11 mouse cellular contexts compared by ENCODE assay signal in genomic region chr3:95651391-95652203, GRCm38 (mm10). TPM values are rescaled to one million over a fixed set of nuclear protein-coding genes. Genes with fewer than 3 reads are reported as not detected.
DNase-seq lines count a peak whose midpoint lies in the region; ATAC-seq and TF ChIP-seq lines count a peak whose summit lies in the region.
"Had no signal": no experiment of that assay in that cellular context is flagged by ENCODE, and none has a peak within 500 bp of the region (broad histone marks: within the 10 kb centered on the region; RNA-seq: fewer than 3 reads in every experiment).

No protein-coding gene starts in this region.

- no peak for TF ChIP-seq EP300 in liver, postnatal 0 days (IDR thresholded peaks at IDR 0.05; ENCODE audit: low read depth)

- peak overlapping the region; percentile 21 for H3K27ac ChIP-seq in layer of hippocampus, adult 2 months
- H3K27ac ChIP-seq in brown adipose tissue, adult 24 weeks (replicated peaks; ENCODE audit: low read depth, low read length): peak overlapping the region; percentile 99
- peak overlapping the region; percentile 93 for H3K27ac ChIP-seq in liver, postnatal 0 days (ENCODE audit: low read depth)
- H3K27ac ChIP-seq: hindbrain, embryonic 15.5 days had no signal

- intact Hi-C loops in left cerebral cortex, postnatal 25 days (cut with DNase I): no loop called here

- DNase-seq in layer of hippocampus, adult 2 months (ENCODE audit: low spot score in 2 of 2): no peak
- no peak for DNase-seq in layer of hippocampus, adult 9-11 months
- DNase-seq in ES-CJ7 (ENCODE audit: low read depth, low spot score): peak; percentile 89
- DNase-seq in liver, postnatal 0 days: no peak
- DNase-seq in gastrocnemius, adult 18-20 months (ENCODE audit: low spot score): no peak
- no peak for DNase-seq in cerebellum, postnatal 14 days
- no peak for DNase-seq in left cerebral cortex, postnatal 25 days (ENCODE audit: low spot score in 2 of 2)
- DNase-seq: cerebellum, adult 2 months had no signal

- no peaks in the 10 kb centered on the region for H3K9me3 ChIP-seq in liver, postnatal 0 days (ENCODE audit: low read length)
- H3K9me3 ChIP-seq: hindbrain, embryonic 15.5 days; limb, embryonic 13.5 days had no signal

- no peaks in the 10 kb centered on the region for H3K27me3 ChIP-seq in liver, postnatal 0 days (ENCODE audit: insufficient read depth, low read length)
- H3K27me3 ChIP-seq: hindbrain, embryonic 15.5 days; limb, embryonic 13.5 days had no signal

- peak overlapping the region; percentile 27; the same call in 1 of the 2 replicates for H3K4me2 ChIP-seq in liver, postnatal 0 days (ENCODE audit: low read depth, low read length)
- H3K4me2 ChIP-seq: hindbrain, embryonic 15.5 days; limb, embryonic 13.5 days had no signal

- peaks cover 33% of the 10 kb centered on the region for H3K4me1 ChIP-seq in brown adipose tissue, adult 24 weeks (ENCODE audit: control insufficient read depth, insufficient read depth, insufficient read length, low read length)
- H3K4me1 ChIP-seq in liver, postnatal 0 days (ENCODE audit: insufficient read depth): peaks cover 43% of the 10 kb centered on the region

- no peak overlapping the region for H3K9ac ChIP-seq in liver, postnatal 0 days (replicated peaks)
- H3K9ac ChIP-seq: hindbrain, embryonic 15.5 days; limb, embryonic 13.5 days had no signal

- TF ChIP-seq CTCF in layer of hippocampus, adult 2 months (conservative IDR thresholded peaks at IDR 0.05): no peak
- no peak for TF ChIP-seq CTCF in liver, postnatal 0 days (IDR thresholded peaks at IDR 0.05; ENCODE audit: low read depth)

- no peak for ATAC-seq in liver, postnatal 0 days

- 68% methylated on average over 16 of the region's 16 CpGs for WGBS in liver, postnatal 0 days (ENCODE audit: insufficient replicate concordance)

- H3K36me3 ChIP-seq in liver, postnatal 0 days (replicated peaks; ENCODE audit: insufficient read depth, low read length): no peaks in the 10 kb centered on the region
- H3K36me3 ChIP-seq: hindbrain, embryonic 15.5 days; limb, embryonic 13.5 days had no signal

- no peak overlapping the region for H3K4me3 ChIP-seq in layer of hippocampus, adult 2 months
- H3K4me3 ChIP-seq in brown adipose tissue, adult 24 weeks (ENCODE audit: insufficient read depth, low read depth, low read length): no peak overlapping the region
- no peak overlapping the region for H3K4me3 ChIP-seq in liver, postnatal 0 days (ENCODE audit: low read depth, low read length)
- H3K4me3 ChIP-seq: hindbrain, embryonic 15.5 days; limb, embryonic 13.5 days had no signal

RNA-seq across cellular contexts. Expression of gene Mcl1, which starts 7.0 kb away (rescaled TPM):
- total RNA-seq in layer of hippocampus, adult 2 months (2021): 10 to 100 TPM; 49.6 to 55.2 TPM
- polyA plus RNA-seq in brown adipose tissue, adult 24 weeks (2012; ENCODE audit: insufficient read depth, insufficient read length, missing spikeins): 56.1 and 61.6 TPM in 2 replicates
- polyA plus RNA-seq in liver, postnatal 0 days (2015; fragmentation: Nextera tagmentation; extraction: Ambion mirVana): 36.2 and 38.2 TPM in 2 replicates
- total RNA-seq in gastrocnemius, adult 18-20 months (2021): 10 to 100 TPM; 96.0 to 99.4 TPM
- total RNA-seq in left cerebral cortex, postnatal 25 days (2021): 10 to 100 TPM; 58.4 to 59.6 TPM

RNA-seq across cellular contexts. Expression of gene Ensa, which starts 26.8 kb away (rescaled TPM):
- 100 to 1,000 TPM; 302 to 322 TPM for total RNA-seq in layer of hippocampus, adult 2 months (2021)
- polyA plus RNA-seq in brown adipose tissue, adult 24 weeks (2012; ENCODE audit: insufficient read depth, insufficient read length, missing spikeins): 38.4 and 51.4 TPM in 2 replicates
- 20.1 and 23.9 TPM in 2 replicates for polyA plus RNA-seq in liver, postnatal 0 days (2015; fragmentation: Nextera tagmentation; extraction: Ambion mirVana)
- total RNA-seq in gastrocnemius, adult 18-20 months (2021): 100 to 1,000 TPM in 1 of 2 experiments, 10 to 100 TPM in 1; 95.9 to 106 TPM
- 100 to 1,000 TPM; 366 to 382 TPM for total RNA-seq in left cerebral cortex, postnatal 25 days (2021)

RNA-seq across cellular contexts. Expression of gene Adamtsl4, which starts 36.1 kb away (rescaled TPM):
- 1 to 10 TPM; 7.0 to 7.9 TPM for total RNA-seq in layer of hippocampus, adult 2 months (2021)
- polyA plus RNA-seq in brown adipose tissue, adult 24 weeks (2012; ENCODE audit: insufficient read depth, insufficient read length, missing spikeins): 2.5 and 6.6 TPM in 2 replicates
- 2.5 and 2.6 TPM in 2 replicates for polyA plus RNA-seq in liver, postnatal 0 days (2015; fragmentation: Nextera tagmentation; extraction: Ambion mirVana)
- 10 to 100 TPM; 25.9 to 30.8 TPM for total RNA-seq in gastrocnemius, adult 18-20 months (2021)
- total RNA-seq in left cerebral cortex, postnatal 25 days (2021): 1 to 10 TPM; 4.1 to 4.6 TPM

Comparison
In these comparisons a context has a peak if more than half of its experiments do, and no peak if none do; other contexts are left out.
1. H3K27ac ChIP-seq: peak in every context shown above with its lines; median percentile 99 in brown adipose tissue, adult 24 weeks; 93 in liver, postnatal 0 days; 21 in layer of hippocampus, adult 2 months.